Mouse (Mus musculus): Measurements from ENCODE around the gene Slc1a1. TPM values are rescaled to one million over a fixed set of nuclear protein-coding genes. Genes with fewer than 3 reads are reported as not detected.

Slc1a1 gene
- polyA plus RNA-seq, 1 experiment from 2014 or later = 2.6 TPM

GRCm38 (mm10) chr19:28915602-28916250 lies 80.9 kb downstream of the Slc1a1 start:
- Histone ChIP-seq H3K9me3 (ENCODE audit: control insufficient read depth, low read length) (no peaks in the 10 kb centered on the region), H3K4me1 (ENCODE audit: control insufficient read depth in 2 of 2, insufficient read depth in 2 of 2, low read length in 2 of 2) (peaks cover 0 to 11% of the 10 kb centered on the region in 2 experiments; a peak in 1 of 4 replicates), H3K36me3 (ENCODE audit: control insufficient read depth, insufficient read depth, low read length) (no peaks in the 10 kb centered on the region), H3K9ac (ENCODE audit: low read length) (no peak overlapping the region), H3K27me3 (ENCODE audit: control insufficient read depth, insufficient read depth, low read length) (no peaks in the 10 kb centered on the region), H3K4me3 (ENCODE audit: control insufficient read depth in 1 of 2, insufficient read depth in 1 of 2, low read depth in 1 of 2, low read length in 2 of 2) (no peak overlapping the region), H3K27ac (replicated peaks in 1 of 2; ENCODE audit: control insufficient read depth in 1 of 2, insufficient read depth in 1 of 2, low read depth in 2 of 2, low read length in 2 of 2) (no peak overlapping the region), H3K4me2 (ENCODE audit: low read length) (no peak overlapping the region)
- 78% methylated on average over 2 of the region's 2 CpGs for WGBS
- no peak for ATAC-seq (ENCODE audit: insufficient number of reproducible peaks, insufficient read depth, low FRiP score, low read depth)

GRCm38 (mm10) chr19:28916492-28916891 lies 81.6 kb downstream of the Slc1a1 start:
- no peak for ATAC-seq (ENCODE audit: insufficient number of reproducible peaks, insufficient read depth, low FRiP score, low read depth)
- 64% methylated on average over 4 of the region's 4 CpGs for WGBS
- Histone ChIP-seq H3K4me3 (ENCODE audit: control insufficient read depth in 1 of 2, insufficient read depth in 1 of 2, low read depth in 1 of 2, low read length in 2 of 2) (no peak overlapping the region), H3K27ac (replicated peaks in 1 of 2; ENCODE audit: control insufficient read depth in 1 of 2, insufficient read depth in 1 of 2, low read depth in 2 of 2, low read length in 2 of 2) (no peak overlapping the region), H3K4me1 (ENCODE audit: control insufficient read depth in 2 of 2, insufficient read depth in 2 of 2, low read length in 2 of 2) (peaks cover 0 to 11% of the 10 kb centered on the region in 2 experiments; a peak in 1 of 4 replicates), H3K27me3 (ENCODE audit: control insufficient read depth, insufficient read depth, low read length) (no peaks in the 10 kb centered on the region), H3K9ac (ENCODE audit: low read length) (no peak overlapping the region), H3K9me3 (ENCODE audit: control insufficient read depth, low read length) (no peaks in the 10 kb centered on the region), H3K4me2 (ENCODE audit: low read length) (no peak overlapping the region), H3K36me3 (ENCODE audit: control insufficient read depth, insufficient read depth, low read length) (no peaks in the 10 kb centered on the region)

GRCm38 (mm10) chr19:28917839-28918238 lies 83.0 kb downstream of the Slc1a1 start:
- Histone ChIP-seq H3K36me3 (ENCODE audit: control insufficient read depth, insufficient read depth, low read length) (no peaks in the 10 kb centered on the region), H3K4me3 (ENCODE audit: control insufficient read depth in 1 of 2, insufficient read depth in 1 of 2, low read depth in 1 of 2, low read length in 2 of 2) (no peak overlapping the region), H3K9me3 (ENCODE audit: control insufficient read depth, low read length) (no peaks in the 10 kb centered on the region), H3K4me2 (ENCODE audit: low read length) (no peak overlapping the region), H3K4me1 (ENCODE audit: control insufficient read depth in 2 of 2, insufficient read depth in 2 of 2, low read length in 2 of 2) (peaks cover 0 to 11% of the 10 kb centered on the region in 2 experiments; a peak in 1 of 4 replicates), H3K27ac (replicated peaks in 1 of 2; ENCODE audit: control insufficient read depth in 1 of 2, insufficient read depth in 1 of 2, low read depth in 2 of 2, low read length in 2 of 2) (no peak overlapping the region), H3K27me3 (ENCODE audit: control insufficient read depth, insufficient read depth, low read length) (no peaks in the 10 kb centered on the region), H3K9ac (ENCODE audit: low read length) (no peak overlapping the region)
- 75% methylated on average over 5 of the region's 5 CpGs for WGBS
- ATAC-seq (ENCODE audit: insufficient number of reproducible peaks, insufficient read depth, low FRiP score, low read depth) = no peak

GRCm38 (mm10) chr19:28926366-28926765 lies 91.5 kb downstream of the Slc1a1 start:
- no peak for ATAC-seq (ENCODE audit: insufficient number of reproducible peaks, insufficient read depth, low FRiP score, low read depth)
- no peak overlapping the region for H3K4me3 ChIP-seq (ENCODE audit: control insufficient read depth in 1 of 2, insufficient read depth in 1 of 2, low read depth in 1 of 2, low read length in 2 of 2)
- H3K4me1 ChIP-seq (ENCODE audit: control insufficient read depth in 2 of 2, insufficient read depth in 2 of 2, low read length in 2 of 2) = peaks cover 2 to 5% of the 10 kb centered on the region in 2 experiments; a peak in 3 of 4 replicates
- no peak overlapping the region for H3K9ac ChIP-seq (ENCODE audit: low read length)
- no peaks in the 10 kb centered on the region for H3K36me3 ChIP-seq (ENCODE audit: control insufficient read depth, insufficient read depth, low read length)
- no peaks in the 10 kb centered on the region for H3K27me3 ChIP-seq (ENCODE audit: control insufficient read depth, insufficient read depth, low read length)
- H3K9me3 ChIP-seq (ENCODE audit: control insufficient read depth, low read length) = no peaks in the 10 kb centered on the region
- H3K27ac ChIP-seq (replicated peaks in 1 of 2; ENCODE audit: control insufficient read depth in 1 of 2, insufficient read depth in 1 of 2, low read depth in 2 of 2, low read length in 2 of 2) = no peak overlapping the region
- WGBS = 85% methylated on average over 5 of the region's 5 CpGs
- H3K4me2 ChIP-seq (ENCODE audit: low read length) = no peak overlapping the region

GRCm38 (mm10) chr19:28927396-28927795 lies 92.5 kb downstream of the Slc1a1 start:
- Histone ChIP-seq H3K9ac (ENCODE audit: low read length) (no peak overlapping the region), H3K36me3 (ENCODE audit: control insufficient read depth, insufficient read depth, low read length) (no peaks in the 10 kb centered on the region), H3K4me1 (ENCODE audit: control insufficient read depth in 2 of 2, insufficient read depth in 2 of 2, low read length in 2 of 2) (peaks cover 2 to 5% of the 10 kb centered on the region in 2 experiments; a peak in 3 of 4 replicates), H3K4me3 (ENCODE audit: control insufficient read depth in 1 of 2, insufficient read depth in 1 of 2, low read depth in 1 of 2, low read length in 2 of 2) (no peak overlapping the region), H3K9me3 (ENCODE audit: control insufficient read depth, low read length) (no peaks in the 10 kb centered on the region), H3K4me2 (ENCODE audit: low read length) (no peak overlapping the region), H3K27ac (replicated peaks in 1 of 2; ENCODE audit: control insufficient read depth in 1 of 2, insufficient read depth in 1 of 2, low read depth in 2 of 2, low read length in 2 of 2) (peak overlapping the region in 1 of 2 experiments; percentile 39; a peak in 1 of 4 replicates), H3K27me3 (ENCODE audit: control insufficient read depth, insufficient read depth, low read length) (no peaks in the 10 kb centered on the region)
- ATAC-seq (ENCODE audit: insufficient number of reproducible peaks, insufficient read depth, low FRiP score, low read depth) = no peak
- WGBS = 9% methylated on average over 4 of the region's 4 CpGs

DNA sequence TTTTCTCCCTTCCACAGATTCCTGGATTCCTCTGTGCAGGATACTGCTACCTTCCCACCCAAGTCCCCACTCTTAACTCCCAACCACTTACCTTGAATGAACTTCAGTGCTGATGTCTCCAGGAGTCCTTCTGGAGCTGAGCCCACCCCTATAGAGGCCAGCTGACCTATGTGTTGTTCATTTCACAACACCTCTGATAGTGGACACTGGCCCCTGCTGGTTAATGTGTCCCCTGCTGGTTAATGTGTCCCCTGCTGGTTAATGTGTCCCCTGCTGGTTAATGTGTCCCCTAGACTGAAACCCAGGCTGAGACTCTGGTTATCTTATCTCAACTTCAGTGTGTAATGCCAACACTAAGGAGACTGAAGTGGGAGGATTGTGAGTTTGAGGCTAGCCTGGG lies 94.2 kb downstream of the Slc1a1 start:
- H3K9ac ChIP-seq (ENCODE audit: low read length) = no peak overlapping the region
- H3K4me1 ChIP-seq (ENCODE audit: control insufficient read depth in 2 of 2, insufficient read depth in 2 of 2, low read length in 2 of 2) = peaks cover 2 to 5% of the 10 kb centered on the region in 2 experiments; a peak in 3 of 4 replicates
- no peaks in the 10 kb centered on the region for H3K36me3 ChIP-seq (ENCODE audit: control insufficient read depth, insufficient read depth, low read length)
- no peak overlapping the region for H3K27ac ChIP-seq (replicated peaks in 1 of 2; ENCODE audit: control insufficient read depth in 1 of 2, insufficient read depth in 1 of 2, low read depth in 2 of 2, low read length in 2 of 2)
- no peaks in the 10 kb centered on the region for H3K9me3 ChIP-seq (ENCODE audit: control insufficient read depth, low read length)
- no peak overlapping the region for H3K4me3 ChIP-seq (ENCODE audit: control insufficient read depth in 1 of 2, insufficient read depth in 1 of 2, low read depth in 1 of 2, low read length in 2 of 2)
- ATAC-seq (ENCODE audit: insufficient number of reproducible peaks, insufficient read depth, low FRiP score, low read depth) = no peak
- no peak overlapping the region for H3K4me2 ChIP-seq (ENCODE audit: low read length)
- H3K27me3 ChIP-seq (ENCODE audit: control insufficient read depth, insufficient read depth, low read length) = no peaks in the 10 kb centered on the region

GRCm38 (mm10) chr19:28934897-28935296 lies 100.0 kb downstream of the Slc1a1 start:
- H3K4me2 ChIP-seq (ENCODE audit: low read length) = no peak overlapping the region
- H3K9me3 ChIP-seq (ENCODE audit: control insufficient read depth, low read length) = no peaks in the 10 kb centered on the region
- H3K27me3 ChIP-seq (ENCODE audit: control insufficient read depth, insufficient read depth, low read length) = no peaks in the 10 kb centered on the region
- WGBS = 88% methylated on average over 3 of the region's 3 CpGs
- no peak overlapping the region for H3K9ac ChIP-seq (ENCODE audit: low read length)
- no peak overlapping the region for H3K27ac ChIP-seq (replicated peaks in 1 of 2; ENCODE audit: control insufficient read depth in 1 of 2, insufficient read depth in 1 of 2, low read depth in 2 of 2, low read length in 2 of 2)
- ATAC-seq (ENCODE audit: insufficient number of reproducible peaks, insufficient read depth, low FRiP score, low read depth) = no peak
- H3K36me3 ChIP-seq (ENCODE audit: control insufficient read depth, insufficient read depth, low read length) = no peaks in the 10 kb centered on the region
- no peak overlapping the region for H3K4me3 ChIP-seq (ENCODE audit: control insufficient read depth in 1 of 2, insufficient read depth in 1 of 2, low read depth in 1 of 2, low read length in 2 of 2)
- H3K4me1 ChIP-seq (ENCODE audit: control insufficient read depth in 2 of 2, insufficient read depth in 2 of 2, low read length in 2 of 2) = peaks cover under 1 to 1% of the 10 kb centered on the region in 2 experiments

Measured in heart, embryonic 14.5 days (tissue).